Mouse (Mus musculus) C2C12 (cell line): ENCODE data around the gene Itgae.

Source experiments
- CEBPB ChIP-seq: IDR thresholded peaks from one replicate; pipeline ENCODE4 v1.6.1; 2011; ENCODE audit warnings: low read depth, mild to moderate bottlenecking, control low read depth, moderate library complexity
- CTCF ChIP-seq: IDR thresholded peaks from one replicate; pipeline ENCODE4 v1.5.1; 2011; ENCODE audit not compliant: control insufficient read depth, insufficient read depth, insufficient read length
- USF1 ChIP-seq: IDR thresholded peaks from one replicate; pipeline ENCODE4 v1.6.1; 2011; ENCODE audit warnings: low read depth, mild to moderate bottlenecking, control low read depth, moderate library complexity

GRCm38 (mm10) chr11:73187231-73187630 is 96.8 kb downstream of the Itgae start:
- TF ChIP-seq CTCF, result no peak
- TF ChIP-seq USF1, result no peak
- TF ChIP-seq CEBPB, result no peak
